Mouse (Mus musculus) ES-E14 (cell line): ENCODE data around the gene Olig2.

Source experiments
- CHD2 ChIP-seq: IDR thresholded peaks from 2 replicates; pipeline ENCODE4 v1.6.1; 2014; ENCODE audit warnings: mild to moderate bottlenecking, low read depth, low read length, inconsistent platforms
- HCFC1 ChIP-seq: IDR thresholded peaks from 2 replicates; pipeline ENCODE4 v1.6.1; 2012; ENCODE audit warnings: low read length, inconsistent platforms, borderline replicate concordance; ENCODE audit not compliant: insufficient read depth
- MAFK ChIP-seq: IDR thresholded peaks from 2 replicates; pipeline ENCODE4 v1.6.1; 2014; ENCODE audit warnings: mild to moderate bottlenecking, low read depth, low read length, inconsistent platforms; ENCODE audit not compliant: insufficient read depth
- ZNF384 ChIP-seq: IDR thresholded peaks from 2 replicates; pipeline ENCODE4 v1.6.1; 2012; ENCODE audit warnings: low read depth, low read length, inconsistent platforms

DNA sequence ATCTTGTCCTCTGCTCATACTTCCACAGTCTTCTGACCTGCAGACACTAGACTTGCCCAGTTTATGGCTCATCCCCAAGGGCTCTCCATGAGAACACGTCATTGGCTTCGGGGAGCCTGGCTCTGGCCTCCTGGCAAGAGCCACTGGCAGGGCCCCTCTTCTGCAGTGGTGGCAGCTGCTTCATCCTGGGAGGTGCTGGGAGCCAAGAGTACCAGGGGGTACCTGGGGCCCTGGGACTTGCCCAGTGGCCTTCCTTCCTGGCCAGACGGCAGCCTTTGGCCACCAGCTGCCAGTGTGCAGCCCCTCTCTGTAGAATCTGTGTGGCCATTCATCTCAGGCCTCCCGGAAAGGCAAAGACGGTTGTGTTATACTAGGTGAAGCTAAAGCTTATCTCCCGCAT lies 34.0 kb upstream of the Olig2 start:
- TF ChIP-seq HCFC1 (no peak), ZNF384 (no peak), MAFK (no peak), CHD2 (no peak)
